12 mouse cellular contexts compared by ENCODE assay signal in genomic region chr14:103446671-103447070, GRCm38 (mm10).
DNase-seq lines count a peak whose midpoint lies in the region; ATAC-seq lines count a peak whose summit lies in the region.
"Had no signal": no experiment of that assay in that cellular context is flagged by ENCODE, and none has a peak within 500 bp of the region (broad histone marks: within the 10 kb centered on the region; RNA-seq: fewer than 3 reads in every experiment).

No protein-coding gene starts in this region.

- 0 out of 2 replicates have a peak, but pooled peaks have one; percentile 43 for ATAC-seq in intestine, embryonic 15.5 days
- ATAC-seq in intestine, embryonic 16.5 days: no peak; the same call in 1 of the 2 replicates
- ATAC-seq: intestine, postnatal 0 days had no signal

- no peaks in the 10 kb centered on the region for H3K4me1 ChIP-seq in intestine, embryonic 15.5 days (replicated peaks)
- 0 out of 2 replicates have a peak, but pooled peaks cover 3% of the 10 kb centered on the region for H3K4me1 ChIP-seq in intestine, embryonic 16.5 days (ENCODE audit: control insufficient read depth, insufficient read depth, low read length)
- H3K4me1 ChIP-seq: heart, embryonic 12.5 days had no signal

- no peak overlapping the region for H3K4me2 ChIP-seq in intestine, embryonic 15.5 days (replicated peaks)
- no peak overlapping the region for H3K4me2 ChIP-seq in intestine, embryonic 16.5 days (ENCODE audit: low read depth, low read length)
- H3K4me2 ChIP-seq: heart, embryonic 12.5 days had no signal

- DNase-seq in 3T3-L1 (ENCODE audit: low read depth, low spot score): peak; percentile 17
- peak; percentile 41 to 60 for DNase-seq in cerebellum, adult 18-20 months
- DNase-seq in kidney, adult 9 months: peak; percentile 21
- DNase-seq in B cell, adult 2 months: no peak
- DNase-seq in left cerebral cortex, postnatal 36 days (ENCODE audit: low spot score in 2 of 2): no peak
- DNase-seq in heart, adult 8-10 months (ENCODE audit: low spot score): no peak
- DNase-seq: adrenal gland, postnatal 10 days had no signal

- no peaks in the 10 kb centered on the region for H3K36me3 ChIP-seq in intestine, embryonic 15.5 days
- no peaks in the 10 kb centered on the region for H3K36me3 ChIP-seq in intestine, embryonic 16.5 days (ENCODE audit: control insufficient read depth, insufficient read depth, low read length)
- H3K36me3 ChIP-seq: heart, embryonic 12.5 days had no signal

- intact Hi-C loops in left cerebral cortex, postnatal 36 days (cut with DNase I): no loop called here

- H3K27me3 ChIP-seq in intestine, embryonic 15.5 days (replicated peaks): no peaks in the 10 kb centered on the region
- H3K27me3 ChIP-seq in intestine, embryonic 16.5 days (replicated peaks; ENCODE audit: control insufficient read depth, insufficient read depth, low read length): no peaks in the 10 kb centered on the region
- H3K27me3 ChIP-seq: heart, embryonic 12.5 days had no signal

- 64% methylated on average over 2 of the region's 2 CpGs for WGBS in intestine, embryonic 15.5 days
- 51% methylated on average over 2 of the region's 2 CpGs for WGBS in intestine, embryonic 16.5 days

- no peak overlapping the region for H3K4me3 ChIP-seq in intestine, embryonic 15.5 days (replicated peaks)
- no peak overlapping the region for H3K4me3 ChIP-seq in intestine, embryonic 16.5 days (ENCODE audit: low read length)
- H3K4me3 ChIP-seq: heart, embryonic 12.5 days had no signal

- no peak overlapping the region for H3K27ac ChIP-seq in intestine, embryonic 15.5 days
- no peak overlapping the region for H3K27ac ChIP-seq in intestine, embryonic 16.5 days (ENCODE audit: low read length)
- H3K27ac ChIP-seq: liver, embryonic 14.5 days had no signal

- H3K9me3 ChIP-seq in intestine, embryonic 15.5 days: no peaks in the 10 kb centered on the region
- no peaks in the 10 kb centered on the region for H3K9me3 ChIP-seq in intestine, embryonic 16.5 days (ENCODE audit: control insufficient read depth, low read length)
- H3K9me3 ChIP-seq: heart, embryonic 12.5 days had no signal

- no peak overlapping the region for H3K9ac ChIP-seq in intestine, embryonic 15.5 days
- no peak overlapping the region for H3K9ac ChIP-seq in intestine, embryonic 16.5 days (ENCODE audit: low read depth, low read length)
- H3K9ac ChIP-seq: heart, embryonic 12.5 days; liver, embryonic 14.5 days had no signal

Comparison
In these comparisons a context has a peak if more than half of its experiments do, and no peak if none do; other contexts are left out.
1. DNase-seq: peak in 3T3-L1 (single experiment), cerebellum, adult 18-20 months (2 of 2) and kidney, adult 9 months (single experiment); none in B cell, adult 2 months (0 of 2), left cerebral cortex, postnatal 36 days (0 of 2) and heart, adult 8-10 months (single experiment).